In the genomic region with DNA sequence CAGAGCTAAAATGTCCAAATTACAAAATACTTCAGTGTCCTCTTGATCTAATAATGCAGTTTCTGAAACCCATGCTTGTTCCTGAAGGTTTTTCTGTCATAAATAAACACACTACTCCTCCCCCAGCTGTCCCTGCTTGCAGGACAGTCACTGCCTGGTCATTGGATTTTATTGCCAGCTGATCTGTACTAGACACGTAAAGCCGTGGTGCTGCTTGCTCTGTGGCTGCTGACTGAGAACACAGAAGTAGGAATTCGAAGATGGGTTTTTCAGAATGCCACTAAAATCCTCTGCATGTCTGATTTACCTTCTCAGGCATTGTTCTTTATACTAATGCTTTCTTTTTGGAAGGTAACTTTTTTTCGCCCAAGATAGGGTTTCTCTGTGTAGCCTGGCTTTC, we compare ENCODE assay signal across 18 mouse cellular contexts. TPM values are rescaled to one million over a fixed set of nuclear protein-coding genes. Genes with fewer than 3 reads are reported as not detected.
"Had no signal": no experiment of that assay in that cellular context is flagged by ENCODE, and none has a peak within 500 bp of the region (broad histone marks: within the 10 kb centered on the region; RNA-seq: fewer than 3 reads in every experiment).

No protein-coding gene starts in this region.

- H3K4me2 ChIP-seq: midbrain, embryonic 11.5 days; midbrain, embryonic 13.5 days; midbrain, embryonic 15.5 days; neural tube, embryonic 12.5 days; stomach, embryonic 15.5 days had no signal

- H3K27me3 ChIP-seq: midbrain, embryonic 13.5 days; midbrain, embryonic 15.5 days; neural tube, embryonic 12.5 days; stomach, embryonic 15.5 days had no signal

- H3K4me1 ChIP-seq: midbrain, embryonic 13.5 days; midbrain, embryonic 15.5 days; neural tube, embryonic 12.5 days; stomach, embryonic 15.5 days had no signal

- ATAC-seq: midbrain, embryonic 13.5 days; midbrain, embryonic 15.5 days had no signal

- DNase-seq: lung, adult 2 months; lung, postnatal 14 days; lung, postnatal 36 days; right cerebral cortex, postnatal 14 days; thymus, adult 2 months; thymus, postnatal 25 days; thymus, postnatal 4 days had no signal

- H3K36me3 ChIP-seq: midbrain, embryonic 15.5 days; stomach, embryonic 15.5 days had no signal

- H3K9me3 ChIP-seq: megakaryocyte, embryonic 14.5 days; midbrain, embryonic 13.5 days; midbrain, embryonic 15.5 days; neural tube, embryonic 12.5 days; stomach, embryonic 15.5 days had no signal

- H3K9ac ChIP-seq: midbrain, embryonic 13.5 days; midbrain, embryonic 15.5 days; neural tube, embryonic 12.5 days; stomach, embryonic 15.5 days had no signal

- H3K4me3 ChIP-seq: megakaryocyte, embryonic 14.5 days; midbrain, embryonic 13.5 days; midbrain, embryonic 15.5 days; neural tube, embryonic 12.5 days; stomach, embryonic 15.5 days had no signal

- H3K27ac ChIP-seq: macrophage; midbrain, embryonic 13.5 days; midbrain, embryonic 15.5 days; neural tube, embryonic 12.5 days; stomach, embryonic 15.5 days; stomach, postnatal 0 days had no signal

RNA-seq across cellular contexts. Expression of a gene that starts 25.2 kb away (rescaled TPM):
- total RNA-seq: monocyte, adult 5-6 weeks; neutrophil, adult 5-6 weeks had no signal
- polyA plus RNA-seq: macrophage; spleen, adult 2 months had no signal
